Mouse (Mus musculus): ENCODE measurements around the gene Trhr2. TPM values are rescaled to one million over a fixed set of nuclear protein-coding genes. Genes with fewer than 3 reads are reported as not detected.
A peak's percentile ranks its signal among the peaks of the same experiment; 100 is the strongest.

Trhr2 gene
- polyA plus RNA-seq, 1 experiment, result 0.05 TPM

GRCm38 (mm10) chr8:122389357-122389756 lies 28.8 kb upstream of the Trhr2 start:
- no peak for DNase-seq
- H3K4me1 ChIP-seq (ENCODE audit: control insufficient read depth, insufficient read depth, low read length), result no peaks in the 10 kb centered on the region
- no peak overlapping the region for H3K4me3 ChIP-seq (ENCODE audit: insufficient read depth, low read depth, low read length)
- TF ChIP-seq POLR2A (IDR thresholded peaks at IDR 0.05; ENCODE audit: low read depth, low read length) (no peak), CTCF (conservative IDR thresholded peaks at IDR 0.05; ENCODE audit: insufficient read depth, insufficient read length, low read depth, low read length) (peak; percentile 23; the same call in 1 of the 2 replicates)
- 83% methylated on average over 3 of the region's 3 CpGs for WGBS
- no peaks in the 10 kb centered on the region for H3K27me3 ChIP-seq (replicated peaks; ENCODE audit: control insufficient read depth, insufficient read depth, low read length)
- H3K27ac ChIP-seq (ENCODE audit: insufficient read depth, low read depth, low read length), result no peak overlapping the region
- H3K36me3 ChIP-seq (ENCODE audit: control insufficient read depth, insufficient read depth, low read length), result peaks cover 3% of the 10 kb centered on the region

DNA sequence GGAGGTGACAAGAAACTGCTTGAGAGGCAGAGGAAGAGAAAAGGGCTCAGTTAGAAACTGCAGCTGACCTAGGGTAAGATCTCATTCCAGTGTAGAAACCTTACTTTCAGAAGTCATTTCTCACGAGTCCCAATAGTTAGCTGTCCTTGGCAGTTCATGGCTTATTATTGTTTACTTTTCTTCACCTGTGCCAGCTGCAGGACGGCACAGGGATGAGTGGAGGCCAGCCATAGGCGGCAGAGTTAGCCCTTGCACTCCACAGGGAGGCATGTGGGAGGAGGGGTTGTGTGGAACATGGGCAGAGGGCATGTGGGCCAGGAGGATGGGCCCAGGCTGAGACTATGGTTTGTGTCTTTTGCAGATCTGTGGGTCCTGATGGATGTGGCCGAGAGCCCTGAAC lies 22.5 kb upstream of the Trhr2 start:
- WGBS, result 49% methylated on average over 4 of the region's 4 CpGs
- H3K27ac ChIP-seq (ENCODE audit: insufficient read depth, low read depth, low read length), result no peak overlapping the region
- H3K36me3 ChIP-seq (ENCODE audit: control insufficient read depth, insufficient read depth, low read length), result no peaks in the 10 kb centered on the region; the same call in none of the 2 replicates
- no peak for DNase-seq
- H3K4me3 ChIP-seq (ENCODE audit: insufficient read depth, low read depth, low read length), result no peak overlapping the region
- no peaks in the 10 kb centered on the region for H3K27me3 ChIP-seq (replicated peaks; ENCODE audit: control insufficient read depth, insufficient read depth, low read length)
- H3K4me1 ChIP-seq (ENCODE audit: control insufficient read depth, insufficient read depth, low read length), result peaks cover 3% of the 10 kb centered on the region; the same call in 1 of the 2 replicates
- TF ChIP-seq POLR2A (IDR thresholded peaks at IDR 0.05; ENCODE audit: low read depth, low read length) (no peak), CTCF (conservative IDR thresholded peaks at IDR 0.05; ENCODE audit: insufficient read depth, insufficient read length, low read depth, low read length) (no peak)

DNA sequence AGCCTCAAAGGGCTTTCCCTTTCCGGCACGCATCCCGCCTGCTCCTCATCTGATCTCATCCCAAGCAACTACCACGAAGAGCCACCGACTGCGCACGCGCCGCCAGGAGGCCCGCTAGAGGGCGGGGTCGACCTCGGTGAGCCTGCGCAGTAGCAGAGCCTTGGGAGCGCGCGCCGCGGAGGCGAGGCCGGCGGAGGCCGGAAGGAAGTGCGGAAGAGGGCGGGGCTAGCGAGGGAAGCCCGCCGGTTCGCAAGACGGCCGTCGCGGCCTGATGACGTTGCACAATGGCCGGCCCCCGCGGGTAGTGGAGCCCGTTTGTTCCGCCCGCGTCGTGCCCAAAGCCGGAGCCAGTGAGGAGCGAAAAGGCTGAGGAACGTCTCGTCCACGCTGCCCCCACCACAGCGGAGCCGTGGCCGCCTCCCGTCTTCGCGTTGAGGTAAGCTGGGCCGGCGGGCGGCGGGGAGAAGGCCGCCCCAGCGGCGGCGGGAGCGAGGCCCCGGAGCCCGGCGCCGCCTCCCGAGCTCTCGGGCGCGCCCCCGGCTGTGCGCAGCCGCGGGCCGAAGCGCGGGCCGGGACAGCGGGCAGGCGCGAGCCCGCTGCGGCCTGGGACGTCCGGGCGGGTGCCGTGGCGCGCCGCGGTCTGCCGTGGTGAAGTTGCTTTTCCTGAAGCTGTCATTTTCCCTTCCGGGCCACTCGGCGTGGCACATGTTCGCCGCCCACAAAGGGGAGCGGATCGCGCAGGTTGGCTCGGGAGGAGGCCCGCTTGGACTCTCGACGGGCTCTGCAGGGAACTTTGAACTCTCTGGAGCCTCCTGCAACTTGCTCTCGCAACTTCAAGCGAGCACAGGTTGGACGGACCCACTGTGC lies 16.1 kb upstream of the Trhr2 start, which contains the start of gene Zc3h18:
Gene Zc3h18 (plus strand): TSS at position 245 of the 867 bp plus-strand sequence.
- no peak for TF ChIP-seq CTCF (conservative IDR thresholded peaks at IDR 0.05; ENCODE audit: insufficient read depth, insufficient read length, low read depth, low read length)
- peak; percentile 42 for TF ChIP-seq POLR2A (IDR thresholded peaks at IDR 0.05; ENCODE audit: low read depth, low read length)
- Histone ChIP-seq H3K4me3 (ENCODE audit: insufficient read depth, low read depth, low read length) (peak within 1 kb of the TSS; percentile 88), H3K4me1 (ENCODE audit: control insufficient read depth, insufficient read depth, low read length) (peaks cover 11% of the 10 kb centered on the region; the same call in 1 of the 2 replicates), H3K27ac (ENCODE audit: insufficient read depth, low read depth, low read length) (peak within 1 kb of the TSS; percentile 94), H3K27me3 (replicated peaks; ENCODE audit: control insufficient read depth, insufficient read depth, low read length) (no peaks in the 10 kb centered on the region), H3K36me3 (ENCODE audit: control insufficient read depth, insufficient read depth, low read length) (no peaks in the 10 kb centered on the region; the same call in 1 of the 2 replicates)
- peak; percentile 99 for DNase-seq
- WGBS, result 1% methylated on average over 107 of the region's 107 CpGs

GRCm38 (mm10) chr8:122375751-122376364 lies 15.3 kb upstream of the Trhr2 start:
- DNase-seq, result no peak
- Histone ChIP-seq H3K4me1 (ENCODE audit: control insufficient read depth, insufficient read depth, low read length) (peaks cover 11% of the 10 kb centered on the region; the same call in 1 of the 2 replicates), H3K36me3 (ENCODE audit: control insufficient read depth, insufficient read depth, low read length) (no peaks in the 10 kb centered on the region; the same call in 1 of the 2 replicates), H3K27ac (ENCODE audit: insufficient read depth, low read depth, low read length) (no peak overlapping the region), H3K4me3 (ENCODE audit: insufficient read depth, low read depth, low read length) (peak overlapping the region; percentile 43), H3K27me3 (replicated peaks; ENCODE audit: control insufficient read depth, insufficient read depth, low read length) (no peaks in the 10 kb centered on the region)
- 17% methylated on average over 13 of the region's 13 CpGs for WGBS
- TF ChIP-seq POLR2A (IDR thresholded peaks at IDR 0.05; ENCODE audit: low read depth, low read length) (no peak), CTCF (conservative IDR thresholded peaks at IDR 0.05; ENCODE audit: insufficient read depth, insufficient read length, low read depth, low read length) (no peak)

DNA sequence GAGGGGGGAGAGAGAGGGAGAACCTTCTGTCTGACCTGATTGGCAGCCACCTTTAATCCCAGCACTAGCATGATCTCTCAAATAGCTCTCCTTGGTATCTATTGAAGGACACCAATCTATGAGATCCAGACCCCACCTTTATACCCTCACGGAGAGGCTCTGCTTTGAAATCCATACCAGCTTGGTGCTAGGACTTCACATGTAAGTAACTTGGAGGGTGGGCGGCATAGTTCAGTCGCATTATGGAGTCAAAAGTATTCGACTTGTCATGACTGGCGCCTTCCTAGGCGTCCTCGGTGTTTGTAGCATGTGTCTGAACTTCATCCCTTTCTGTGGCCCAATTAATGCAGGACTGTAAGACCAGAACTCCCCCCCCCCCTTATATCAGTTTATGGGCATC lies 14.8 kb upstream of the Trhr2 start:
- DNase-seq, result no peak
- Histone ChIP-seq H3K27me3 (replicated peaks; ENCODE audit: control insufficient read depth, insufficient read depth, low read length) (no peaks in the 10 kb centered on the region), H3K36me3 (ENCODE audit: control insufficient read depth, insufficient read depth, low read length) (no peaks in the 10 kb centered on the region; the same call in 1 of the 2 replicates), H3K4me3 (ENCODE audit: insufficient read depth, low read depth, low read length) (no peak overlapping the region), H3K4me1 (ENCODE audit: control insufficient read depth, insufficient read depth, low read length) (peaks cover 11% of the 10 kb centered on the region; the same call in 1 of the 2 replicates), H3K27ac (ENCODE audit: insufficient read depth, low read depth, low read length) (no peak overlapping the region)
- TF ChIP-seq POLR2A (IDR thresholded peaks at IDR 0.05; ENCODE audit: low read depth, low read length) (no peak), CTCF (conservative IDR thresholded peaks at IDR 0.05; ENCODE audit: insufficient read depth, insufficient read length, low read depth, low read length) (no peak)
- 93% methylated on average over 7 of the region's 7 CpGs for WGBS

DNA sequence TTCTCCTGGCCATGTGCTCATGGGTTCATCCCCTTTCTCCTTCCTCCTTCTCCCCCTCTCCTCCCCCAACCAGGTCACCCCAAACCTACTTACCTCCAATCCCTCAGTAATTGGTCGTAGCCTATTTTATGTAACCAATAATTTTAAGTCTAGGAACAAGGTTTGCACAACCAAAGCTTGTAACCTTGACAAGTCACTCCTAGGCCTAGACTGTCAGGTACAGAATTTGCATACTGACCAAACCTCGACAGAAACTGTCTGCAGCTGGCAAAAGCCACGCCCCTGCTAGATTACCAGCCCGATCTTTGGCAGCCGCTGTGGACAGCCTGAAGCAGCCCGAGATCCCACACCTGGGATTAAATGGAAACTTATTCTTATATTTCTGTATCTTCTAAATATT lies 11.2 kb upstream of the Trhr2 start:
- H3K36me3 ChIP-seq (ENCODE audit: control insufficient read depth, insufficient read depth, low read length), result no peaks in the 10 kb centered on the region

GRCm38 (mm10) chr8:122369665-122370064 lies 9.1 kb upstream of the Trhr2 start:
- peaks cover 2% of the 10 kb centered on the region; the same call in 1 of the 2 replicates for H3K4me1 ChIP-seq (ENCODE audit: control insufficient read depth, insufficient read depth, low read length)
- no peaks in the 10 kb centered on the region for H3K27me3 ChIP-seq (replicated peaks; ENCODE audit: control insufficient read depth, insufficient read depth, low read length)
- no peak for TF ChIP-seq POLR2A (IDR thresholded peaks at IDR 0.05; ENCODE audit: low read depth, low read length)
- TF ChIP-seq CTCF (conservative IDR thresholded peaks at IDR 0.05; ENCODE audit: insufficient read depth, insufficient read length, low read depth, low read length), result peak; percentile 85
- WGBS, result 8% methylated on average over 9 of the region's 9 CpGs
- peak; percentile 78 for DNase-seq
- H3K27ac ChIP-seq (ENCODE audit: insufficient read depth, low read depth, low read length), result no peak overlapping the region
- H3K36me3 ChIP-seq (ENCODE audit: control insufficient read depth, insufficient read depth, low read length), result no peaks in the 10 kb centered on the region
- no peak overlapping the region for H3K4me3 ChIP-seq (ENCODE audit: insufficient read depth, low read depth, low read length)

More for the DNA sequence above, 11.2 kb upstream of the Trhr2 start:
- TF ChIP-seq POLR2A (IDR thresholded peaks at IDR 0.05; ENCODE audit: low read depth, low read length), result no peak
- TF ChIP-seq CTCF (conservative IDR thresholded peaks at IDR 0.05; ENCODE audit: insufficient read depth, insufficient read length, low read depth, low read length), result no peak
- Histone ChIP-seq H3K27me3 (replicated peaks; ENCODE audit: control insufficient read depth, insufficient read depth, low read length) (no peaks in the 10 kb centered on the region), H3K27ac (ENCODE audit: insufficient read depth, low read depth, low read length) (no peak overlapping the region), H3K4me3 (ENCODE audit: insufficient read depth, low read depth, low read length) (no peak overlapping the region), H3K4me1 (ENCODE audit: control insufficient read depth, insufficient read depth, low read length) (peaks cover 2% of the 10 kb centered on the region; the same call in 1 of the 2 replicates)
- DNase-seq, result no peak
- 68% methylated on average over 6 of the region's 6 CpGs for WGBS
